Mouse (Mus musculus): ENCODE measurements around the gene Acat1.

Gene Acat1

GRCm38 (mm10) chr9:53535416-53536320 is 74.5 kb downstream of the Acat1 start:
- in situ Hi-C loops (cut with MboI) = no loop called here
